28 mouse cellular contexts compared by ENCODE assay signal in the genomic region with DNA sequence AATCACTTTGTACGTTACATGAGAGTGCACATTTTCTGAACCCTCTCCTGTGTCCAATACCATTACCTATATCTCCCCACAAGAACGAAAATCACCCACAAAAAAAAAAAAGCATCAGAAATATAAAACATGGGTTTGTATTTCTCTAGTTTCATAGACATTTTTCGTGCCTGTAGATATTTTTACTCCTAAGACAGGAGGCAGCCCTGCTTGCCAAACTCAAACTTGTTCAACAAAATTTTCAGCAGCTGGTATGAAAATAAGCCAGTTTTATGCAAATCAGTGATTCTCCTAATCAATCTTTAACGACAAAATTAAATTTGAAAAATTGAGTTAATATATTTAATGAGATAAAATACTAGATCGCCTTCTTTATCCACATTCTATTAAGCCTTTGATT. TPM values are rescaled to one million over a fixed set of nuclear protein-coding genes. Genes with fewer than 3 reads are reported as not detected.
DNase-seq lines count a peak whose midpoint lies in the region; ATAC-seq and TF ChIP-seq lines count a peak whose summit lies in the region.
"Had no signal": no experiment of that assay in that cellular context is flagged by ENCODE, and none has a peak within 500 bp of the region (broad histone marks: within the 10 kb centered on the region; RNA-seq: fewer than 3 reads in every experiment).

No protein-coding gene starts in this region.

- no peak overlapping the region for H3K4me3 ChIP-seq in layer of hippocampus, adult 2 months
- H3K4me3 ChIP-seq: embryonic facial prominence, embryonic 12.5 days; embryonic facial prominence, embryonic 15.5 days; forebrain, embryonic 12.5 days; gastrocnemius, adult 2 months; heart, embryonic 12.5 days; heart, embryonic 15.5 days; hindbrain, embryonic 10.5 days; hindbrain, embryonic 13.5 days; intestine, embryonic 15.5 days had no signal

- DNase-seq in frontal cortex, postnatal 25 days (ENCODE audit: low spot score in 2 of 2) = no peak
- DNase-seq in layer of hippocampus, adult 2 months (ENCODE audit: low spot score in 2 of 2) = peak; percentile 15 to 49
- no peak for DNase-seq in layer of hippocampus, adult 8-10 months (ENCODE audit: low spot score in 2 of 2)
- peak; percentile 10 for DNase-seq in brain, embryonic 18.5 days (ENCODE audit: low read depth, low spot score)
- DNase-seq in telencephalon, adult 2 months (ENCODE audit: low read depth, low spot score) = peak; percentile 15
- no peak for DNase-seq in gastrocnemius, postnatal 25 days
- DNase-seq: adrenal gland, adult 2 months; adrenal gland, postnatal 14 days; cerebellum, adult 18-20 months; cerebellum, adult 9-10 months; cerebellum, postnatal 14 days; gastrocnemius, adult 2 months; gastrocnemius, postnatal 14 days; heart, adult 18-20 months; heart, postnatal 10 days; heart, postnatal 36 days had no signal

- no peak for TF ChIP-seq CTCF in layer of hippocampus, adult 2 months (conservative IDR thresholded peaks at IDR 0.05)

- peak overlapping the region; percentile 81 for H3K27ac ChIP-seq in layer of hippocampus, adult 2 months
- H3K27ac ChIP-seq: embryonic facial prominence, embryonic 12.5 days; embryonic facial prominence, embryonic 15.5 days; forebrain, embryonic 12.5 days; gastrocnemius, adult 2 months; heart, embryonic 15.5 days; hindbrain, embryonic 10.5 days; hindbrain, embryonic 13.5 days; intestine, embryonic 15.5 days had no signal

- peak; percentile 57; the same call in 1 of the 2 replicates for ATAC-seq in frontal cortex, adult (ENCODE audit: low TSS enrichment)
- ATAC-seq: CD4-positive, CD25-positive, alpha-beta regulatory T cell, adult 4 months; hindbrain, embryonic 16.5 days; intestine, embryonic 15.5 days had no signal

RNA-seq across cellular contexts. Expression of gene Slc6a15, which starts 27.7 kb away (rescaled TPM):
- 10 to 100 TPM; 82.3 to 83.3 TPM for total RNA-seq in layer of hippocampus, adult 2 months (2021)
- total RNA-seq in layer of hippocampus, adult 8-10 months (2022) = 10 to 100 TPM; 69.3 to 88.8 (median 74.4) TPM
- under 1 TPM; 0.08 to 0.23 TPM for total RNA-seq in gastrocnemius, postnatal 25 days (2021)
- total RNA-seq: MEL had no signal

Comparison
In these comparisons a context has a peak if more than half of its experiments do, and no peak if none do; other contexts are left out.
1. DNase-seq: peak in layer of hippocampus, adult 2 months (2 of 2), brain, embryonic 18.5 days (single experiment) and telencephalon, adult 2 months (single experiment); none in frontal cortex, postnatal 25 days (0 of 2), layer of hippocampus, adult 8-10 months (0 of 2) and gastrocnemius, postnatal 25 days (single experiment).
2. RNA of gene Slc6a15, which starts 27.7 kb away (total RNA-seq): 82.3 to 83.3 TPM in layer of hippocampus, adult 2 months and 69.3 to 88.8 TPM in layer of hippocampus, adult 8-10 months; 0.08 to 0.23 TPM in gastrocnemius, postnatal 25 days; every median in the first group is over 10 times any median in the second.